Mouse (Mus musculus): Measurements from ENCODE around the gene Rbbp4.

GRCm38 (mm10) chr4:129375000-129375399, 39.8 kb upstream of the Rbbp4 start:
- no peak for TF ChIP-seq ZC3H11A (IDR thresholded peaks at IDR 0.05; ENCODE audit: borderline replicate concordance, low read depth, low read length)
- no peak for TF ChIP-seq CHD2 (IDR thresholded peaks at IDR 0.05; ENCODE audit: low read depth, low read length)
- TF ChIP-seq HCFC1 (IDR thresholded peaks at IDR 0.05; ENCODE audit: borderline replicate concordance, insufficient read depth, low read length): no peak
